Mouse (Mus musculus): Measurements from ENCODE around the gene Gm45837.

DNA sequence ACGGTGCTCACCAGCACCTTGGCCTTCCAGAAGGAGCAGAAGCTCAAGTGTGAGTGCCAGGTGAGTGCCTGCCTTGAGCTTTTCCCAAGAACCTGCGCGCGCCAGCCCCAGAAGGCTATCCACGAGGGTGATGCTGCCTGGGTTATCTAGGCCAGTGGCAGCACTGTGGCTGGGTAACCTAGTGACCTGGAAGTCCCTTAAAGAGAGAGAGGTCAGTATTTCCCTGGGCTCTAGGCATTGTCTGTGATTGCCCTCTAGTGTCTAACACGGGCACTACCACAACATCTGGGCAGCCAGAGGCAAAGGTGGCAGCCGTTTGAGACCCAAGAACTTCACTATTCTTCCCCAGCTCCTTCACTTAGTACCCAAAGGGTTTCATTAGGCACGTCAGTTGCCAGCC, 92.7 kb downstream of the Gm45837 start:
- TF ChIP-seq CEBPB (IDR thresholded peaks at IDR 0.05; ENCODE audit: insufficient read depth, poor library complexity, severe bottlenecking) (no peak), POLR2A (IDR thresholded peaks at IDR 0.05; ENCODE audit: insufficient read length, low read depth) (no peak), POLR2AphosphoS2 (IDR thresholded peaks at IDR 0.05; ENCODE audit: insufficient read length, low read depth) (no peak), TCF12 (IDR thresholded peaks at IDR 0.05; ENCODE audit: insufficient read depth, poor library complexity, severe bottlenecking) (no peak), USF1 (IDR thresholded peaks at IDR 0.05; ENCODE audit: low read depth) (no peak), MYOD1 (IDR thresholded peaks at IDR 0.05; ENCODE audit: control insufficient read depth in 1 of 3, insufficient read length in 2 of 3, low read depth in 2 of 3) (no peak)
